Mouse (Mus musculus) cerebellum, postnatal 10 days (tissue): ENCODE results near the gene Olfr248.
"Not testable (repeated sequence)": the region's sequence is repeated elsewhere in the genome, so short reads cannot be mapped to it uniquely, and the experiment has no call there.

Experiments used
- DNase-seq, 2 experiments: peaks; one replicate each; pipeline ENCODE4 v3.0.0; 2021; ENCODE audit warnings: mixed read lengths in 2 of 2

The Olfr248 gene

DNA sequence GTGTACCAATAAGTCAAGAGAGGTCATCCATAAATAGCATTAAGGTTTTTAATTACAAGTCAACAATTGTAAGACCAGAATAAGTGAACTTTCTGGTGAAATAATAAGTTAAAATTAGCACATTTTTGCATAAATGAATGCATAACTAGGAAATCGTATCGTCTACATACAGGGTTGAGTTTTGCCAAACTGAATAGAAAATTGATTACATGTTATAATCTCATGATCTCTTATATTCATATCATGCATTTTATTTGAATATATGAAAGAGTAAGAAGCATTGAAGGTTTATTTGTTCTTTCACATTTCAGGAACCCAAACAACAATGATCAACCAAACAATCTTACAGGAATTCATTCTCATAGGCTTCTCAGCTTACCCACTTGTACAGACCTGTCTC lies at the start of gene Olfr248:
Gene Olfr248, plus strand, starts transcription at position 301 of the 400 bp plus-strand sequence.
- DNase-seq: no peak

DNA sequence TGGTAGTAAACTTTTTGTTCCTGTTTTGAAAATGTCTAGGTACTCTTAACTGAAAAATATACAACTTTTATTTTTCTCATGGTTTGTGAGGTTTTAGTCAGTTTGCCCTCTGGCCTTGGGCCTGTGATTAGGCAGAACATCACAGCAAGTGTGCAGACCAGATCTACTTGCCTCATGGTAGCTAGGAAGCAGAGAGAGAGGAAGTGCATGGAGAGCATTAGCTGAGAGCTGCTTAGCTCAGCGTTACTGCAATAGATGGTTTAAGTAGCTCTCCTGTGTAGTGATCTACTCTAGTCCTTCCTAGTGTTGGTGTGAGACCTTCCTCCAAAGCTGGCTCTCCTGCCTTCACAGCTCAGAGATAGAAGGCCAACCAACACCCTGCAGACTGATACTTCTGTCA lies 37.2 kb upstream of the Olfr248 start:
- not testable (repeated sequence) for DNase-seq

GRCm38 (mm10) chr1:174354640-174355039 lies 36.2 kb upstream of the Olfr248 start:
- no peak for DNase-seq

- DNase-seq: no peak
These were observed 25.9 kb upstream of the Olfr248 start, which contains the start of gene Olfr417 for GRCm38 (mm10) chr1:174364882-174365451. Gene Olfr417, plus strand, starts transcription at chr1:174365122.

DNA sequence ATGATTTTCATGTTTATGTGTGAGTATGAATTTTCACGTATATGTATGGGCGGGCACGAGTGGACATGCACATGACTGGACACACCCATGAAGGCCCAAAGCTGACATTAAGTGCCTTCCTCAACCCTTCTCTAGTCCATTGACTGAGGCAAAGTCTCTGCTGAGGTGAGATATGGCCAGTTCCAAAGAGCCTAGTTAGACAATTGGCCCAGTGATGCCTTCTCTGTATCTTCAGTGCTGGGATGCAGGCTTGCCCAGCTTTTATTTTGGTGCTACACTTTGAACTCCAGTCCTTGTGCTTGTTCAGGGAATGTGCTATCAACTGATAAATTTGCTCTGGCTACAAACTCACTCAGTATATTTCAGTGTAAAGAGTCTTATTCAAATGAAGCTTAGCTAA lies 17.0 kb upstream of the Olfr248 start:
- no peak for DNase-seq

- DNase-seq: no peak
These were observed 32.1 kb downstream of the Olfr248 start for GRCm38 (mm10) chr1:174422959-174423358.

DNA sequence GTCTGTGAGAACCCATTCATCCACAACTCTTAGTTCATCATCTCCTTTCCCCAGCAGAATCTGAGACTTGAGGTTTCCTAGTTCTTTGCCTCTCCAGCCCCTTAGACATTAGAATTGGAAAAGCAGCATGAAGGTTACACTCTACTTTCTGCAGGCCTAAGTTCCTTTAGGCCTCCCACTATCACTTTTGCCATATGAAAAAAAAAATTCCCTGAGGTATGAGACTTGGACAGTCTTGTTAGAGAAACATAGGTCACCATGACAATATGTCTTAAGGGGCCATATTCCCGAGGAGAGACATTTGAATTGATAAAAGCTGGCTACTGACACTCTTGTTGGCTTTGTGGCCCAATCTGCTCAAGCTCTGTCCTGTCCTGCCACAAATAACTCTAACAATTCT lies 32.9 kb downstream of the Olfr248 start, which contains the start of gene Olfr414:
Gene Olfr414, plus strand, starts transcription at position 301 of the 400 bp plus-strand sequence.
- no peak for DNase-seq

DNA sequence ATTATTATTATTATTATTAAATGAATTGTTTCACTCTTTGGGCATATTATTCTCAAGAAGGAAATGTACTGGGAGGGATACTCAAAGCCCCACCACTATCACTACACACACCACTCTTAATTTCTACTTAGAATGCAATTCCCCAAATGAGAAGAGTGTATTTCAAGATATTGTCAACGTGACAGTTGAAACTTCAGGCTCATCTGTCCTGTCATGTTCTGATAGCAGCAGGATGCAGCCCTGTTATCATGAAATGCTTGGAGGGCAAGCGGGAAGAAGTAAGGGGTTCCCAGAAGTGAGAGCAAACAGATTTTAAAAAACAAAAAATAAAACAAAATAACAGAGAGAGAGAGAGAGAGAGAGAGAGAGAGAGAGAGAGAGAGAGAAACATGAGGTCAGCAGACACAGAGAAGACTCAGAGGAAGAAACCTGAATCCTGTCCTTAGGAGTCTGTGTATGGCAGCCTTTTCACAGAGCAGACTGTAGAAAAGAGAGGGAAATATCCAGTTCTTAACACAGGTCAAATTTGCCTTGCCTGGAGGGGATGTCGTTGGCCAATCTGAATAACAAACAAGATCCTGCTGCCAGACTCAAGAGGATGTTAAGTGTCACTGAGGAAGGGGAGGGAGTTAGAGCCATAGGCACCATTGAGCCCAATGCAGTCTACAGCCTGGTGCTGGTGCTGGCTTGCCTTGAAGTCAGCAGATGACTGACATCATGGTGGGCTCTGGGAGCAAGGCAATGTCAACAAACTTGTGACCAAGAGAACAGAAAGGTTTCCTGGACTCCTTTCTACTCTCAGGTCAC lies 35.5 kb downstream of the Olfr248 start:
- DNase-seq: no peak

DNA sequence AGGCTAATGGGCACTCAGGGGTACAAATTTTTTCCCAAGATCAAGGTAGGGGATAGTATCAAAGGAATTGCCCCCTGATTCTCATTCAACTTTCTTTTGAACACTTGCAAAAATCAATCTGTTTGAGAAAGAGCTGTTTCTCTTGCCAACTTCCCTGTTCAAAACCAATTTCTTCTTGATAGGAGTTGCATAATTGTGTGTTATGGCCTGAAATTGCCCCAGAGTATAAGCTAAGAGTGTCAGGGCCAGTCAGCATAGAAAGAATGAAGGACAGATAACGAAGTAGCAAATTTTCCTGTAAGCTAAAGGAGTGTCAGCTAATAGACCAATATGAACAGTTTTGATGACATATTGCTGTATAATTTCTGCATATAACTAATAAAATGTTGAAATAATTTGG lies 36.6 kb downstream of the Olfr248 start:
- DNase-seq: no peak

- DNase-seq: no peak
These were observed 37.6 kb downstream of the Olfr248 start for GRCm38 (mm10) chr1:174428407-174428806.

DNA sequence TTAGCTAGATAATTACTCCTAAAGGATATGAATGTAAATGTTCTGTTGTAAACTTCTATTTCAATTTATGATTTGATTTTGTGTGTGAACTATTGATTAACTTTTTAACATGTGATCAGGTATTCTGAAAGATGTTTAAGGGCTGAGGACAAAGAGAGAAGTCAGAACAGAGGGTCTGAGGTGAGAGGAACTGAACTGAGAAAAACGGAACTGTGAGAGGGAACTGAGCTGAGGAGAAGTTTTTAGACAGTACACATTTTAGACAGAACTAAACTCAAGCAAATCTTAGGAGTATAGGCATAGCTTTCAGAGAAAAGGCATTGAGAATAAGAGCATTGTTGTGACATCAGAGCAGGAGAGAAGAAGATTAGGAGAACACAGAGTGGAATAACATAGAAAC lies 43.3 kb downstream of the Olfr248 start:
- no peak for DNase-seq
